Mouse (Mus musculus): ENCODE measurements around the gene Cdk9.

GRCm38 (mm10) chr2:32722581-32722980 is 9.7 kb upstream of the Cdk9 start:
- TF ChIP-seq CTCF (IDR thresholded peaks at IDR 0.05; ENCODE audit: extremely low read depth, insufficient read depth, low read length) (no peak), POLR2A (IDR thresholded peaks at IDR 0.05; ENCODE audit: extremely low read depth, insufficient read depth, low read length) (no peak)

Data from cortical plate, adult 2 months (tissue).